Mouse (Mus musculus) CD4-positive, CD25-positive, alpha-beta regulatory T cell, adult 2 months (primary cell): ENCODE data around the gene Axin2.
A peak's percentile ranks its signal among the peaks of the same experiment; 100 is the strongest.

ENCODE experiments used
- DNase-seq: peaks from one replicate; pipeline ENCODE4 v3.0.0-alpha.2; 2012; ENCODE audit warnings: low read depth, low spot score

Gene Axin2

GRCm38 (mm10) chr11:108928752-108929151, 8.6 kb downstream of the Axin2 start:
- no peak for DNase-seq

GRCm38 (mm10) chr11:108929176-108929575, 9.0 kb downstream of the Axin2 start:
- no peak for DNase-seq

- DNase-seq, result no peak
These were observed 9.6 kb downstream of the Axin2 start for GRCm38 (mm10) chr11:108929700-108930099.

- no peak for DNase-seq
These were observed 10.5 kb downstream of the Axin2 start for GRCm38 (mm10) chr11:108930612-108931011.

- DNase-seq, result no peak
These were observed 13.7 kb downstream of the Axin2 start for GRCm38 (mm10) chr11:108933835-108934234.

GRCm38 (mm10) chr11:108935128-108935868, 15.1 kb downstream of the Axin2 start:
- no peak for DNase-seq

GRCm38 (mm10) chr11:108936016-108936792, 16.1 kb downstream of the Axin2 start:
- no peak for DNase-seq

GRCm38 (mm10) chr11:108940655-108941412, 20.7 kb downstream of the Axin2 start:
- DNase-seq, result no peak

GRCm38 (mm10) chr11:108941836-108942235, 21.7 kb downstream of the Axin2 start:
- no peak for DNase-seq

GRCm38 (mm10) chr11:108943741-108944140, 23.6 kb downstream of the Axin2 start:
- DNase-seq, result peak; percentile 19

GRCm38 (mm10) chr11:108945666-108946065, 25.5 kb downstream of the Axin2 start:
- no peak for DNase-seq

- DNase-seq, result no peak
These were observed 27.5 kb downstream of the Axin2 start for GRCm38 (mm10) chr11:108947425-108948184.

- no peak for DNase-seq
These were observed 28.4 kb downstream of the Axin2 start for GRCm38 (mm10) chr11:108948501-108948900.

GRCm38 (mm10) chr11:108948931-108949330, 28.8 kb downstream of the Axin2 start:
- DNase-seq, result no peak

GRCm38 (mm10) chr11:108952343-108952742, 32.2 kb downstream of the Axin2 start:
- DNase-seq, result no peak

GRCm38 (mm10) chr11:108955943-108956342, 35.8 kb downstream of the Axin2 start:
- no peak for DNase-seq

GRCm38 (mm10) chr11:108958349-108958748, 38.2 kb downstream of the Axin2 start:
- DNase-seq, result no peak

- no peak for DNase-seq
These were observed 39.0 kb downstream of the Axin2 start for GRCm38 (mm10) chr11:108959196-108959595.

- DNase-seq, result no peak
These were observed 41.5 kb downstream of the Axin2 start for GRCm38 (mm10) chr11:108961651-108962065.

GRCm38 (mm10) chr11:108963476-108964232, 43.5 kb downstream of the Axin2 start:
- DNase-seq, result no peak

GRCm38 (mm10) chr11:108965740-108966139, 45.6 kb downstream of the Axin2 start:
- no peak for DNase-seq
